Mouse (Mus musculus): ENCODE data around the gene Gm39115.

- TF ChIP-seq CTCF (IDR thresholded peaks at IDR 0.05; ENCODE audit: low read depth, low read length) (no peak), TAL1 (conservative IDR thresholded peaks at IDR 0.05; ENCODE audit: low read depth, low read length) (no peak), GATA1 (IDR thresholded peaks at IDR 0.05; ENCODE audit: borderline replicate concordance, low read length) (no peak), POLR2AphosphoS5 (IDR thresholded peaks at IDR 0.05; ENCODE audit: insufficient replicate concordance, low read depth, low read length) (no peak), GATA2 (IDR thresholded peaks at IDR 0.05; ENCODE audit: borderline replicate concordance, low read depth, low read length) (no peak)
Observed at GRCm38 (mm10) chr7:142134206-142134995, 1.4 kb downstream of the Gm39115 start.

Data from G1E (cell line).